Mouse (Mus musculus): Measurements from ENCODE around the gene Pik3ap1. TPM values are rescaled to one million over a fixed set of nuclear protein-coding genes. Genes with fewer than 3 reads are reported as not detected.

Gene Pik3ap1
- polyA plus RNA-seq, 1 experiment from 2014 or later = 1.3 TPM

GRCm38 (mm10) chr19:41365570-41365969 is 19.3 kb downstream of the Pik3ap1 start:
- H3K36me3 ChIP-seq (ENCODE audit: control insufficient read depth, insufficient read depth, low read length) = no peaks in the 10 kb centered on the region
- no peak overlapping the region for H3K27ac ChIP-seq (ENCODE audit: low read depth, low read length)
- ATAC-seq (replicated peaks; ENCODE audit: insufficient number of reproducible peaks, low FRiP score, low TSS enrichment) = no peak
- H3K4me3 ChIP-seq (ENCODE audit: low read depth, low read length) = no peak overlapping the region
- no peaks in the 10 kb centered on the region for H3K9me3 ChIP-seq (replicated peaks; ENCODE audit: control insufficient read depth, low read length)
- H3K9ac ChIP-seq (ENCODE audit: low read depth, low read length) = no peak overlapping the region
- WGBS (ENCODE audit: insufficient replicate concordance) = 87% methylated on average over 5 of the region's 5 CpGs
- H3K27me3 ChIP-seq (ENCODE audit: control insufficient read depth, insufficient read depth, low read length) = no peaks in the 10 kb centered on the region
- no peak overlapping the region for H3K4me2 ChIP-seq
- H3K4me1 ChIP-seq (ENCODE audit: control insufficient read depth, insufficient read depth, low read length) = no peaks in the 10 kb centered on the region

GRCm38 (mm10) chr19:41364509-41364908 is 20.4 kb downstream of the Pik3ap1 start:
- no peaks in the 10 kb centered on the region for H3K36me3 ChIP-seq (ENCODE audit: control insufficient read depth, insufficient read depth, low read length)
- no peaks in the 10 kb centered on the region for H3K9me3 ChIP-seq (replicated peaks; ENCODE audit: control insufficient read depth, low read length)
- no peak overlapping the region for H3K27ac ChIP-seq (ENCODE audit: low read depth, low read length)
- no peak for ATAC-seq (replicated peaks; ENCODE audit: insufficient number of reproducible peaks, low FRiP score, low TSS enrichment)
- no peak overlapping the region for H3K4me3 ChIP-seq (ENCODE audit: low read depth, low read length)
- H3K9ac ChIP-seq (ENCODE audit: low read depth, low read length) = no peak overlapping the region
- no peak overlapping the region for H3K4me2 ChIP-seq
- no peaks in the 10 kb centered on the region for H3K27me3 ChIP-seq (ENCODE audit: control insufficient read depth, insufficient read depth, low read length)
- WGBS (ENCODE audit: insufficient replicate concordance) = 77% methylated on average over 3 of the region's 3 CpGs
- H3K4me1 ChIP-seq (ENCODE audit: control insufficient read depth, insufficient read depth, low read length) = no peaks in the 10 kb centered on the region

GRCm38 (mm10) chr19:41362963-41363362 is 21.9 kb downstream of the Pik3ap1 start:
- Histone ChIP-seq H3K27me3 (ENCODE audit: control insufficient read depth, insufficient read depth, low read length) (no peaks in the 10 kb centered on the region), H3K4me3 (ENCODE audit: low read depth, low read length) (no peak overlapping the region)
- ATAC-seq (replicated peaks; ENCODE audit: insufficient number of reproducible peaks, low FRiP score, low TSS enrichment) = no peak

GRCm38 (mm10) chr19:41360459-41360858 is 24.4 kb downstream of the Pik3ap1 start:
- 0% methylated on average over 2 of the region's 2 CpGs for WGBS (ENCODE audit: insufficient replicate concordance)
- H3K27ac ChIP-seq (ENCODE audit: low read depth, low read length) = no peak overlapping the region
- H3K4me2 ChIP-seq = no peak overlapping the region
- no peaks in the 10 kb centered on the region for H3K27me3 ChIP-seq (ENCODE audit: control insufficient read depth, insufficient read depth, low read length)
- H3K4me1 ChIP-seq (ENCODE audit: control insufficient read depth, insufficient read depth, low read length) = no peaks in the 10 kb centered on the region
- H3K9me3 ChIP-seq (replicated peaks; ENCODE audit: control insufficient read depth, low read length) = no peaks in the 10 kb centered on the region
- no peak for ATAC-seq (replicated peaks; ENCODE audit: insufficient number of reproducible peaks, low FRiP score, low TSS enrichment)
- H3K36me3 ChIP-seq (ENCODE audit: control insufficient read depth, insufficient read depth, low read length) = no peaks in the 10 kb centered on the region
- no peak overlapping the region for H3K4me3 ChIP-seq (ENCODE audit: low read depth, low read length)
- H3K9ac ChIP-seq (ENCODE audit: low read depth, low read length) = no peak overlapping the region

More at GRCm38 (mm10) chr19:41362963-41363362, 21.9 kb downstream of the Pik3ap1 start:
- H3K4me2 ChIP-seq = no peak overlapping the region
- 74% methylated on average over 2 of the region's 2 CpGs for WGBS (ENCODE audit: insufficient replicate concordance)
- no peaks in the 10 kb centered on the region for H3K9me3 ChIP-seq (replicated peaks; ENCODE audit: control insufficient read depth, low read length)
- H3K27ac ChIP-seq (ENCODE audit: low read depth, low read length) = no peak overlapping the region
- H3K36me3 ChIP-seq (ENCODE audit: control insufficient read depth, insufficient read depth, low read length) = no peaks in the 10 kb centered on the region
- H3K9ac ChIP-seq (ENCODE audit: low read depth, low read length) = no peak overlapping the region
- no peaks in the 10 kb centered on the region for H3K4me1 ChIP-seq (ENCODE audit: control insufficient read depth, insufficient read depth, low read length)

- H3K4me2 ChIP-seq = no peak overlapping the region
- WGBS (ENCODE audit: insufficient replicate concordance) = 80% methylated on average over 17 of the region's 17 CpGs
- H3K4me1 ChIP-seq (ENCODE audit: control insufficient read depth, insufficient read depth, low read length) = no peaks in the 10 kb centered on the region
Observed at GRCm38 (mm10) chr19:41354287-41354951, 30.5 kb downstream of the Pik3ap1 start.

GRCm38 (mm10) chr19:41349624-41350023 is 35.3 kb downstream of the Pik3ap1 start:
- no peak for ATAC-seq (replicated peaks; ENCODE audit: insufficient number of reproducible peaks, low FRiP score, low TSS enrichment)
- WGBS (ENCODE audit: insufficient replicate concordance) = 75% methylated on average over 3 of the region's 3 CpGs
- Histone ChIP-seq H3K4me3 (ENCODE audit: low read depth, low read length) (no peak overlapping the region), H3K27me3 (ENCODE audit: control insufficient read depth, insufficient read depth, low read length) (no peaks in the 10 kb centered on the region), H3K9ac (ENCODE audit: low read depth, low read length) (no peak overlapping the region), H3K4me1 (ENCODE audit: control insufficient read depth, insufficient read depth, low read length) (peaks cover 4% of the 10 kb centered on the region; the same call in 1 of the 2 replicates), H3K27ac (ENCODE audit: low read depth, low read length) (no peak overlapping the region), H3K9me3 (replicated peaks; ENCODE audit: control insufficient read depth, low read length) (no peaks in the 10 kb centered on the region), H3K36me3 (ENCODE audit: control insufficient read depth, insufficient read depth, low read length) (no peaks in the 10 kb centered on the region), H3K4me2 (no peak overlapping the region)

More at GRCm38 (mm10) chr19:41354287-41354951, 30.5 kb downstream of the Pik3ap1 start:
- ATAC-seq (replicated peaks; ENCODE audit: insufficient number of reproducible peaks, low FRiP score, low TSS enrichment) = no peak
- Histone ChIP-seq H3K9me3 (replicated peaks; ENCODE audit: control insufficient read depth, low read length) (no peaks in the 10 kb centered on the region), H3K27me3 (ENCODE audit: control insufficient read depth, insufficient read depth, low read length) (no peaks in the 10 kb centered on the region), H3K27ac (ENCODE audit: low read depth, low read length) (no peak overlapping the region), H3K9ac (ENCODE audit: low read depth, low read length) (no peak overlapping the region), H3K4me3 (ENCODE audit: low read depth, low read length) (no peak overlapping the region), H3K36me3 (ENCODE audit: control insufficient read depth, insufficient read depth, low read length) (no peaks in the 10 kb centered on the region)

- Histone ChIP-seq H3K27me3 (ENCODE audit: control insufficient read depth, insufficient read depth, low read length) (no peaks in the 10 kb centered on the region), H3K27ac (ENCODE audit: low read depth, low read length) (no peak overlapping the region), H3K4me3 (ENCODE audit: low read depth, low read length) (no peak overlapping the region), H3K9ac (ENCODE audit: low read depth, low read length) (no peak overlapping the region), H3K4me2 (no peak overlapping the region), H3K36me3 (ENCODE audit: control insufficient read depth, insufficient read depth, low read length) (no peaks in the 10 kb centered on the region), H3K4me1 (ENCODE audit: control insufficient read depth, insufficient read depth, low read length) (peaks cover 4% of the 10 kb centered on the region; the same call in 1 of the 2 replicates), H3K9me3 (replicated peaks; ENCODE audit: control insufficient read depth, low read length) (no peaks in the 10 kb centered on the region)
- WGBS (ENCODE audit: insufficient replicate concordance) = 86% methylated on average over 3 of the region's 3 CpGs
- ATAC-seq (replicated peaks; ENCODE audit: insufficient number of reproducible peaks, low FRiP score, low TSS enrichment) = no peak
Observed at GRCm38 (mm10) chr19:41348161-41348560, 36.7 kb downstream of the Pik3ap1 start.

GRCm38 (mm10) chr19:41347326-41347725 is 37.6 kb downstream of the Pik3ap1 start:
- no peak for ATAC-seq (replicated peaks; ENCODE audit: insufficient number of reproducible peaks, low FRiP score, low TSS enrichment)
- H3K9ac ChIP-seq (ENCODE audit: low read depth, low read length) = no peak overlapping the region
- WGBS (ENCODE audit: insufficient replicate concordance) = 61% methylated on average over 4 of the region's 4 CpGs

More at GRCm38 (mm10) chr19:41347326-41347725, 37.6 kb downstream of the Pik3ap1 start:
- H3K9me3 ChIP-seq (replicated peaks; ENCODE audit: control insufficient read depth, low read length) = no peaks in the 10 kb centered on the region
- peaks cover 4% of the 10 kb centered on the region; the same call in 1 of the 2 replicates for H3K4me1 ChIP-seq (ENCODE audit: control insufficient read depth, insufficient read depth, low read length)
- H3K4me3 ChIP-seq (ENCODE audit: low read depth, low read length) = no peak overlapping the region
- no peak overlapping the region for H3K27ac ChIP-seq (ENCODE audit: low read depth, low read length)
- no peaks in the 10 kb centered on the region for H3K36me3 ChIP-seq (ENCODE audit: control insufficient read depth, insufficient read depth, low read length)
- H3K27me3 ChIP-seq (ENCODE audit: control insufficient read depth, insufficient read depth, low read length) = no peaks in the 10 kb centered on the region
- H3K4me2 ChIP-seq = no peak overlapping the region

Data from heart, embryonic 11.5 days (tissue).